Mouse (Mus musculus) erythroblast, embryonic 14.5 days (primary cell): ENCODE measurements around the gene Lman2l.

Experiments used
- GATA1 ChIP-seq: IDR thresholded peaks from 2 replicates; pipeline ENCODE4 v1.6.1; 2012; ENCODE audit warnings: low read length, inconsistent platforms, mixed read lengths
- TAL1 ChIP-seq: IDR thresholded peaks from 3 replicates; pipeline ENCODE4 v1.6.1; 2012; ENCODE audit warnings: low read length, inconsistent platforms, mixed read lengths

- no peak for TF ChIP-seq GATA1
- no peak for TF ChIP-seq TAL1
Measured at GRCm38 (mm10) chr1:36454055-36454815, 9.2 kb upstream of the Lman2l start.
